Mouse (Mus musculus) kidney, postnatal 0 days (tissue): Measurements from ENCODE around the gene Olfr770. TPM values are rescaled to one million over a fixed set of nuclear protein-coding genes. Genes with fewer than 3 reads are reported as not detected.
"Not testable (repeated sequence)": the region's sequence is repeated elsewhere in the genome, so short reads cannot be mapped to it uniquely, and the experiment has no call there.

ENCODE experiments used
- ATAC-seq: fragments of 200-750 bp; cut with Nextera tagmentation; replicated peaks from 2 replicates; pipeline ENCODE4 v1.8.0; 2017; ENCODE audit warnings: low read depth, moderate number of reproducible peaks, moderate TSS enrichment, moderate library complexity; ENCODE audit not compliant: low FRiP score
- DNase-seq: peaks from one replicate; pipeline ENCODE4 v3.0.0-alpha.2; 2016; ENCODE audit warnings: low spot score
- H3K27ac ChIP-seq: fragments of 300-500 bp; sonication (generic); 2 replicates; pipeline ENCODE4 v1.5.1; 2014; ENCODE audit warnings: mild to moderate bottlenecking
- H3K27me3 ChIP-seq: fragments of 300-500 bp; sonication (generic); 2 replicates; pipeline ENCODE4 v1.6.1; 2014; ENCODE audit warnings: low read length, mixed read lengths; ENCODE audit not compliant: insufficient read depth
- H3K36me3 ChIP-seq: fragments of 300-500 bp; sonication (generic); 2 replicates; pipeline ENCODE4 v1.6.1; 2014; ENCODE audit warnings: low read length, mixed read lengths; ENCODE audit not compliant: insufficient read depth
- H3K4me1 ChIP-seq: fragments of 300-500 bp; sonication (generic); replicated peaks from 2 replicates; pipeline ENCODE4 v1.6.1; 2014; ENCODE audit warnings: antibody characterized with exemption, low read length, mixed read lengths; ENCODE audit not compliant: insufficient read depth
- H3K4me2 ChIP-seq: fragments of 300-500 bp; sonication (generic); 2 replicates; pipeline ENCODE4 v1.6.1; 2014; ENCODE audit warnings: mild to moderate bottlenecking, low read length, moderate library complexity, mixed read lengths
- H3K4me3 ChIP-seq: fragments of 300-500 bp; sonication (generic); replicated peaks from 2 replicates; pipeline ENCODE4 v1.5.1; 2014; ENCODE audit warnings: low read depth, low read length
- H3K9ac ChIP-seq: fragments of 300-500 bp; sonication (generic); 2 replicates; pipeline ENCODE4 v1.6.1; 2014; ENCODE audit warnings: low read depth, low read length
- H3K9me3 ChIP-seq: fragments of 300-500 bp; sonication (generic); replicated peaks from 2 replicates; pipeline ENCODE4 v1.6.1; 2016; ENCODE audit warnings: low read length, inconsistent platforms, mixed read lengths
- CTCF ChIP-seq: IDR thresholded peaks from 2 replicates; pipeline ENCODE4 v1.5.1; 2016; ENCODE audit warnings: antibody characterized with exemption, low read depth, mild to moderate bottlenecking, moderate library complexity
- WGBS: fragments of 180-500 bp; shearing (Covaris S2); extraction: QIAGEN DNeasy Blood & Tissue Kit; methylation state at CpG from one replicate; pipeline ENCODE4 v1.1.7; 2014; 5-methylcytosine and 5-hydroxymethylcytosine counted together
- polyA plus RNA-seq: library from polyadenylated mRNA; unstranded; fragments of >200 nt; fragmentation: Nextera tagmentation; extraction: Ambion mirVana; gene quantifications from 2 replicates; pipeline ENCODE4 v1.2.1, GENCODE M21; 2015

Gene Olfr770
- not detected in 2 replicates for polyA plus RNA-seq

- H3K9me3 ChIP-seq: no peaks in the 10 kb centered on the region
- no peak within 1 kb of the TSS for H3K4me2 ChIP-seq
- no peaks in the 10 kb centered on the region for H3K27me3 ChIP-seq
- no peaks in the 10 kb centered on the region for H3K36me3 ChIP-seq
- H3K4me1 ChIP-seq: no peaks in the 10 kb centered on the region
- H3K9ac ChIP-seq: no peak within 1 kb of the TSS
- WGBS: 52% methylated on average over 2 of the region's 2 CpGs
- TF ChIP-seq CTCF: no peak
- no peak within 1 kb of the TSS for H3K4me3 ChIP-seq
- DNase-seq: no peak
- H3K27ac ChIP-seq: no peak within 1 kb of the TSS
- no peak for ATAC-seq
Measured at GRCm38 (mm10) chr10:129138898-129139297, at the start of gene Olfr770. Gene Olfr770 (minus strand): TSS chr10:129138998.

DNA sequence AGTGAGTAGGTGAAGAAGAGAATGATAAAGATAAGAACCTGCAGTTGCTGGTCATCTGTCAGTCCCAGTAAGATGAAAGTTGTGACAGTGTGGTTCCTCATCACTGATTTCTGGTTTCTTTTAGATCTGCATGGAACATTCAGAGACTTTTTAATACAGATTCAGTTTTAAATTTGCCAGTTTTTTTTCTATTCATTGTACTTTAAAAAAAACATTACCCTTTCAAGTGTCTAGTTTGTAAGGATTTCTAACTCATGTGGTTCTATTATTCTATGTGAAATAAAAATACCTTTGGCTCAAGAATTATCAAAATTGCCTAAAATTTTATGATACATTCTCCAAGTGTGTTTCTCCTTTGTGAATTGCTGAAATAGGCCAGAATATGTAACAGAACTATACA, 48.5 kb upstream of the Olfr770 start, which contains the start of gene Olfr773:
Gene Olfr773 (minus strand): TSS at position 101 of the 400 bp plus-strand sequence.
- not testable (repeated sequence) for H3K4me3 ChIP-seq, DNase-seq, H3K9ac ChIP-seq, H3K4me2 ChIP-seq, H3K27ac ChIP-seq, H3K9me3 ChIP-seq, ATAC-seq, H3K4me1 ChIP-seq, H3K36me3 ChIP-seq, H3K27me3 ChIP-seq

GRCm38 (mm10) chr10:129177821-129178220, 39.0 kb upstream of the Olfr770 start, which contains the start of gene Olfr772:
Gene Olfr772 (minus strand): TSS chr10:129177921.
- H3K9me3 ChIP-seq, H3K4me2 ChIP-seq, H3K4me3 ChIP-seq, H3K27me3 ChIP-seq, H3K4me1 ChIP-seq, ATAC-seq, H3K9ac ChIP-seq, H3K36me3 ChIP-seq, H3K27ac ChIP-seq, DNase-seq: not testable (repeated sequence)
- 92% methylated on average over 3 of the region's 4 CpGs for WGBS

GRCm38 (mm10) chr10:129164651-129165050, 25.9 kb upstream of the Olfr770 start, which contains the start of gene Olfr771:
Gene Olfr771 (minus strand): TSS chr10:129164751.
- Histone ChIP-seq H3K36me3 (no peaks in the 10 kb centered on the region), H3K27me3 (no peaks in the 10 kb centered on the region), H3K9ac (no peak within 1 kb of the TSS), H3K4me3 (no peak within 1 kb of the TSS), H3K27ac (no peak within 1 kb of the TSS), H3K9me3 (no peaks in the 10 kb centered on the region), H3K4me1 (no peaks in the 10 kb centered on the region), H3K4me2 (no peak within 1 kb of the TSS)
- 64% methylated on average over 1 of the region's 1 CpGs for WGBS
- no peak for TF ChIP-seq CTCF
- no peak for DNase-seq
- no peak for ATAC-seq

DNA sequence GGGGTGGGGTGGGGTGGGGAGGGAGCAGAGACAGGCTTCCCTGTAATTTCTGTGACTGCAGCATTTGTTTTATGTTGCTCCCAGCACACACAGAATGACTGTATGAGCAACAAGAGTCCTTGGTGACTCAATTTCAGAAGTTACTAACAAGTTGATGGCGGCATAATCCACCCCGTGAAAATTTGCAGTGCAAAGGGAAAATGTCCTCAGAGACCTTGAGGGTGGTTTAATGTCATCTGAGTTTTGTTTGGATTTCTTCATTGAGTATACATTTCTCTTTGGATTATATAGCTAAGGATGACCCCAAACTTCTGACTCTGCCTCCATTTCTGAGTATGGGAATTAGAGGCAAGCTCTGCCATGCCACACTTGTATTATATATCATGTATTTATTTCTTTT, 21.0 kb downstream of the Olfr770 start, which contains the start of gene Olfr769:
Gene Olfr769 (minus strand): TSS at position 101 of the 400 bp plus-strand sequence.
- DNase-seq (no peak), ATAC-seq (no peak)
- Histone ChIP-seq H3K27me3 (no peaks in the 10 kb centered on the region), H3K4me3 (no peak within 1 kb of the TSS), H3K9me3 (no peaks in the 10 kb centered on the region), H3K9ac (no peak within 1 kb of the TSS), H3K4me2 (no peak within 1 kb of the TSS), H3K36me3 (no peaks in the 10 kb centered on the region), H3K27ac (no peak within 1 kb of the TSS), H3K4me1 (no peaks in the 10 kb centered on the region)
- TF ChIP-seq CTCF: no peak
- WGBS: 61% methylated on average over 2 of the region's 2 CpGs

DNA sequence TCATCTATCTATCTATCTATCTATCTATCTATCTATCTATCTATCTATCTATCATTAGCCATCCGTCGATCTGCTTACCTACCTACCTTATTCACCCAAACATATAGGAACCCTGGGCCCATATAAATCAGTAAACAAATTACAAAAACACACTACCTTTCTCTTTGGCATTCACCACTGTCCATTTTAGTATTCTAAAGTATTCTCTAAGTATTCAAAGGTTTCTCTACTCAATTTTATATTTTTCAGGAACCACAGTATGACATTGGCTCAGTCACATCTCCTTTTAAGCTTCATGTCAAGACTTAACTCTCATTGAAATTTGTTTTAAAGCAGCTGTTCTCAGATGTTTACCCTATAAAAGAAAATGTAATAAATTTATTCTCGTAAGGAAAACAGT, 23.7 kb downstream of the Olfr770 start:
- no peak for ATAC-seq

DNA sequence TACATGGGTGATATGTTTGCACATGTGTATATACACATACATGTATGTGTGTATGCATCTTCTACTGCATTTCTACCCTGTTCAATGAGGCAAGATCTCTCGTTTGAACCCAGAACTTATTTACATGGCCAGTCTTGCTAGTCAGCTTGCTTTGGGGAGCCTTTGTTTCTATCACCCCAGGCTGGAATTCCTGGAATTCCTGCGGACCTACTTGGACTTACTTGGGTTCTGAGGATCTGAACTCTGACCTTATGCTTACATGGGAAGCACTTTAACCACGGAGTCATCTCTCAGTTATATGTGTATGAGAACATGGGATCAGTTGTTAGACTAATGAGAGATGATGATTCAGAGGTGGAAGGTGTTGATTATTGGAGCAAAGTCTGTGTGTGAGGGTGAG, 37.6 kb downstream of the Olfr770 start:
- H3K9ac ChIP-seq: no peak overlapping the region
- H3K36me3 ChIP-seq: no peaks in the 10 kb centered on the region
- H3K4me2 ChIP-seq: no peak overlapping the region
- WGBS: 53% methylated on average over 3 of the region's 3 CpGs
- H3K9me3 ChIP-seq: no peaks in the 10 kb centered on the region
- ATAC-seq: no peak
- H3K27me3 ChIP-seq: no peaks in the 10 kb centered on the region
- no peak overlapping the region for H3K27ac ChIP-seq
- H3K4me3 ChIP-seq: no peak overlapping the region
- TF ChIP-seq CTCF: no peak
- DNase-seq: no peak
- H3K4me1 ChIP-seq: no peaks in the 10 kb centered on the region

More for the DNA sequence above, 23.7 kb downstream of the Olfr770 start:
- no peak overlapping the region for H3K4me2 ChIP-seq
- no peaks in the 10 kb centered on the region for H3K4me1 ChIP-seq
- no peaks in the 10 kb centered on the region for H3K27me3 ChIP-seq
- H3K36me3 ChIP-seq: no peaks in the 10 kb centered on the region
- TF ChIP-seq CTCF: no peak
- H3K9me3 ChIP-seq: no peaks in the 10 kb centered on the region
- no peak overlapping the region for H3K9ac ChIP-seq
- no peak overlapping the region for H3K27ac ChIP-seq
- H3K4me3 ChIP-seq: no peak overlapping the region
- 87% methylated on average over 3 of the region's 3 CpGs for WGBS
- DNase-seq: no peak
